Mouse (Mus musculus) olfactory bulb, adult 2 months (tissue): ENCODE data around the gene Fbn1.

ENCODE experiments used
- CTCF ChIP-seq: fragments of 200-500 bp; IDR thresholded peaks from 2 replicates; pipeline ENCODE4 v1.5.1; 2012; ENCODE audit warnings: low read depth, mild to moderate bottlenecking, low read length, moderate library complexity; ENCODE audit not compliant: insufficient read depth
- POLR2A ChIP-seq: fragments of 200-500 bp; IDR thresholded peaks from 2 replicates; pipeline ENCODE4 v1.6.1; 2012; ENCODE audit warnings: mild to moderate bottlenecking, low read depth, low read length, moderate library complexity; ENCODE audit not compliant: insufficient read depth

DNA sequence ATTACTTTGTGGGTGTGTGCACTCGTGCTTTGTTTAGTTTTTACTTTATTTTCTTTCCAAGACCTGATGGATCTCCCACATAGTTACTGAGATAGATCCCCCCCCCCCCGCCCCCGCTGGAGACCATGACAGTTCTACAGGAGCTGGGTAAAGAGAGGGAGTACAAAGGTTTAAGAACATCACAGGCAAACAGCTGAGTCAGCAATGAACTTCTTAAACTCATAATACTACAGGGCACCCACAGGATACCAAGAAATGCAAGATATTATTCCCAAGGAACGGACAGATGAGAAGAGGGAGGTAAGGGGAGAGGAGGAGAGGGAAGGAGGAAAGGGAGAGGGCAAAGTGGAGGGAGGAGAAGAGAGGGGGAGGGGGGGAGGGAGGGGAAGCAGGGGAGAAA, 4.8 kb upstream of the Fbn1 start:
- TF ChIP-seq CTCF (no peak), POLR2A (no peak)
